Comparison of ENCODE assay signal across 9 mouse cellular contexts in genomic region chr2:27691139-27691720, GRCm38 (mm10). TPM values are rescaled to one million over a fixed set of nuclear protein-coding genes. Genes with fewer than 3 reads are reported as not detected.
DNase-seq lines count a peak whose midpoint lies in the region; ATAC-seq and TF ChIP-seq lines count a peak whose summit lies in the region.
"Had no signal": no experiment of that assay in that cellular context is flagged by ENCODE, and none has a peak within 500 bp of the region (broad histone marks: within the 10 kb centered on the region; RNA-seq: fewer than 3 reads in every experiment).

No protein-coding gene starts in this region.

- ATAC-seq in kidney, embryonic 15.5 days (replicated peaks; ENCODE audit: low FRiP score), result no peak
- ATAC-seq in heart, embryonic 15.5 days (replicated peaks; ENCODE audit: insufficient number of reproducible peaks, insufficient read depth, low FRiP score, low read depth), result no peak
- ATAC-seq in liver, postnatal 0 days, result no peak

- DNase-seq in kidney, postnatal 14 days, result no peak
- no peak for DNase-seq in embryonic facial prominence, embryonic 10.5 days (ENCODE audit: low spot score)
- no peak for DNase-seq in liver, postnatal 0 days
- DNase-seq in cerebellum, adult 11 months, result no peak
- no peak for DNase-seq in adrenal gland, adult (ENCODE audit: inconsistent age in 2 of 2, low spot score in 1 of 2)
- DNase-seq: cerebellum, adult 2 months had no signal

- H3K9me3 ChIP-seq in kidney, embryonic 15.5 days (replicated peaks), result no peaks in the 10 kb centered on the region
- H3K9me3 ChIP-seq in embryonic facial prominence, embryonic 10.5 days, result no peaks in the 10 kb centered on the region
- H3K9me3 ChIP-seq in heart, embryonic 15.5 days (replicated peaks), result no peaks in the 10 kb centered on the region
- H3K9me3 ChIP-seq in liver, postnatal 0 days (ENCODE audit: low read length), result no peaks in the 10 kb centered on the region
- H3K9me3 ChIP-seq: midbrain, embryonic 10.5 days had no signal

- no peaks in the 10 kb centered on the region for H3K27me3 ChIP-seq in kidney, embryonic 15.5 days
- no peaks in the 10 kb centered on the region for H3K27me3 ChIP-seq in embryonic facial prominence, embryonic 10.5 days (replicated peaks; ENCODE audit: low read depth, poor library complexity, severe bottlenecking)
- no peaks in the 10 kb centered on the region; the same call in 1 of the 2 replicates for H3K27me3 ChIP-seq in heart, embryonic 15.5 days
- no peaks in the 10 kb centered on the region for H3K27me3 ChIP-seq in liver, postnatal 0 days (ENCODE audit: insufficient read depth, low read length)

- 77% methylated on average over 14 of the region's 14 CpGs for WGBS in kidney, embryonic 15.5 days
- WGBS in embryonic facial prominence, embryonic 10.5 days, result 73% methylated on average over 14 of the region's 14 CpGs
- 72% methylated on average over 14 of the region's 14 CpGs for WGBS in heart, embryonic 15.5 days
- WGBS in liver, postnatal 0 days (ENCODE audit: insufficient replicate concordance), result 57% methylated on average over 14 of the region's 14 CpGs

- H3K4me1 ChIP-seq in kidney, embryonic 15.5 days, result peaks cover 78% of the 10 kb centered on the region
- peaks cover 77% of the 10 kb centered on the region for H3K4me1 ChIP-seq in embryonic facial prominence, embryonic 10.5 days
- H3K4me1 ChIP-seq in heart, embryonic 15.5 days (replicated peaks), result peaks cover 83% of the 10 kb centered on the region
- H3K4me1 ChIP-seq in liver, postnatal 0 days (ENCODE audit: insufficient read depth), result peaks cover 71% of the 10 kb centered on the region

- H3K4me3 ChIP-seq in kidney, embryonic 15.5 days (replicated peaks), result no peak overlapping the region
- H3K4me3 ChIP-seq in embryonic facial prominence, embryonic 10.5 days, result no peak overlapping the region
- H3K4me3 ChIP-seq in heart, embryonic 15.5 days, result no peak overlapping the region
- no peak overlapping the region for H3K4me3 ChIP-seq in liver, postnatal 0 days (ENCODE audit: low read depth, low read length)
- H3K4me3 ChIP-seq: midbrain, embryonic 10.5 days had no signal

- no peak overlapping the region for H3K9ac ChIP-seq in kidney, embryonic 15.5 days
- 0 out of 2 replicates have a peak overlapping the region, but pooled peaks have one; percentile 8 for H3K9ac ChIP-seq in heart, embryonic 15.5 days
- H3K9ac ChIP-seq in liver, postnatal 0 days (replicated peaks), result no peak overlapping the region

- TF ChIP-seq EP300 in liver, postnatal 0 days (IDR thresholded peaks at IDR 0.05; ENCODE audit: low read depth), result no peak

- H3K36me3 ChIP-seq in kidney, embryonic 15.5 days, result no peaks in the 10 kb centered on the region
- no peaks in the 10 kb centered on the region for H3K36me3 ChIP-seq in embryonic facial prominence, embryonic 10.5 days (replicated peaks)
- no peaks in the 10 kb centered on the region for H3K36me3 ChIP-seq in heart, embryonic 15.5 days
- no peaks in the 10 kb centered on the region for H3K36me3 ChIP-seq in liver, postnatal 0 days (replicated peaks; ENCODE audit: insufficient read depth, low read length)
- H3K36me3 ChIP-seq: midbrain, embryonic 10.5 days had no signal

- H3K4me2 ChIP-seq in kidney, embryonic 15.5 days, result no peak overlapping the region
- no peak overlapping the region for H3K4me2 ChIP-seq in heart, embryonic 15.5 days
- H3K4me2 ChIP-seq in liver, postnatal 0 days (ENCODE audit: low read depth, low read length), result no peak overlapping the region

- H3K27ac ChIP-seq in kidney, embryonic 15.5 days, result peak overlapping the region; percentile 81
- H3K27ac ChIP-seq in embryonic facial prominence, embryonic 10.5 days (replicated peaks), result 0 out of 2 replicates have a peak overlapping the region, but pooled peaks have one; percentile 16
- peak overlapping the region; percentile 68 for H3K27ac ChIP-seq in heart, embryonic 15.5 days
- H3K27ac ChIP-seq in liver, postnatal 0 days (ENCODE audit: low read depth), result peak overlapping the region; percentile 17; the same call in 1 of the 2 replicates
- H3K27ac ChIP-seq: midbrain, embryonic 10.5 days had no signal

- no peak for TF ChIP-seq CTCF in liver, postnatal 0 days (IDR thresholded peaks at IDR 0.05; ENCODE audit: low read depth)

RNA-seq across cellular contexts. Expression of gene Rxra, which starts 15.0 kb away (rescaled TPM):
- polyA plus RNA-seq in kidney, embryonic 15.5 days (2015; fragmentation: Nextera tagmentation; extraction: Ambion mirVana), result 9.6 and 10.4 TPM in 2 replicates
- 8.8 and 9.3 TPM in 2 replicates for polyA plus RNA-seq in embryonic facial prominence, embryonic 10.5 days (2016; fragmentation: Nextera tagmentation; extraction: Ambion mirVana)
- polyA plus RNA-seq in heart, embryonic 15.5 days (2015; fragmentation: Nextera tagmentation; extraction: Ambion mirVana), result 6.6 and 9.5 TPM in 2 replicates
- 13.3 and 13.9 TPM in 2 replicates for polyA plus RNA-seq in liver, postnatal 0 days (2015; fragmentation: Nextera tagmentation; extraction: Ambion mirVana)

Comparison
In these comparisons a context has a peak if more than half of its experiments do, and no peak if none do; other contexts are left out.
1. H3K27ac ChIP-seq: peak in every context shown above with its lines; median percentile 81 in kidney, embryonic 15.5 days; 68 in heart, embryonic 15.5 days; 17 in liver, postnatal 0 days; 16 in embryonic facial prominence, embryonic 10.5 days.